Mouse (Mus musculus) kidney, adult 11 months (tissue): Measurements from ENCODE around the gene Dera.
A peak's percentile ranks its signal among the peaks of the same experiment; 100 is the strongest.

Source experiments
- DNase-seq: peaks from one replicate; pipeline ENCODE4 v3.0.0; 2022

The Dera gene

GRCm38 (mm10) chr6:137807296-137807695 is 53.0 kb downstream of the Dera start:
- DNase-seq, result no peak

- no peak for DNase-seq
Observed at GRCm38 (mm10) chr6:137808706-137809105, 54.4 kb downstream of the Dera start.

- no peak for DNase-seq
Observed at GRCm38 (mm10) chr6:137810136-137810535, 55.8 kb downstream of the Dera start.

GRCm38 (mm10) chr6:137814006-137814405 is 59.7 kb downstream of the Dera start:
- no peak for DNase-seq

- DNase-seq, result no peak
Observed at GRCm38 (mm10) chr6:137816508-137816907, 62.2 kb downstream of the Dera start.

- no peak for DNase-seq
Observed at GRCm38 (mm10) chr6:137822550-137822949, 68.2 kb downstream of the Dera start.

- no peak for DNase-seq
Observed at GRCm38 (mm10) chr6:137824046-137825021, 70.0 kb downstream of the Dera start.

- DNase-seq, result no peak
Observed at GRCm38 (mm10) chr6:137825022-137825613, 70.8 kb downstream of the Dera start.

GRCm38 (mm10) chr6:137829056-137829776 is 74.9 kb downstream of the Dera start:
- no peak for DNase-seq

GRCm38 (mm10) chr6:137836799-137837198 is 82.5 kb downstream of the Dera start:
- DNase-seq, result no peak

GRCm38 (mm10) chr6:137843337-137843736 is 89.0 kb downstream of the Dera start:
- no peak for DNase-seq

GRCm38 (mm10) chr6:137857198-137858194 is 103.2 kb downstream of the Dera start:
- DNase-seq, result no peak

- no peak for DNase-seq
Observed at GRCm38 (mm10) chr6:137869903-137870580, 115.7 kb downstream of the Dera start.

- no peak for DNase-seq
Observed at GRCm38 (mm10) chr6:137870667-137871066, 116.3 kb downstream of the Dera start.

- peak; percentile 29 for DNase-seq
Observed at GRCm38 (mm10) chr6:137872055-137872735, 117.8 kb downstream of the Dera start.

- peak; percentile 6 for DNase-seq
Observed at GRCm38 (mm10) chr6:137874471-137875244, 120.3 kb downstream of the Dera start.

GRCm38 (mm10) chr6:137885644-137886043 is 131.3 kb downstream of the Dera start:
- DNase-seq, result no peak

- no peak for DNase-seq
Observed at GRCm38 (mm10) chr6:137886210-137886979, 132.0 kb downstream of the Dera start.

- no peak for DNase-seq
Observed at GRCm38 (mm10) chr6:137887258-137887657, 132.9 kb downstream of the Dera start.
